Mouse (Mus musculus) spleen, adult 2 months (tissue): ENCODE results near the gene Itgal. TPM values are rescaled to one million over a fixed set of nuclear protein-coding genes. Genes with fewer than 3 reads are reported as not detected.

Experiments used
- DNase-seq, 2 experiments: peaks; one replicate each; pipeline versions ENCODE4 v3.0.0 to v3.0.0-alpha.2; 2012 to 2021; ENCODE audit warnings: low spot score in 2 of 2, low read depth in 1 of 2
- H3K27ac ChIP-seq: fragments of 200-500 bp; 2 replicates; pipeline ENCODE4 v1.5.1; 2012; ENCODE audit warnings: low read length, inconsistent platforms; ENCODE audit not compliant: insufficient read depth
- H3K27me3 ChIP-seq: fragments of 200-500 bp; 2 replicates; pipeline ENCODE4 v1.6.1; 2012; ENCODE audit warnings: mild to moderate bottlenecking, moderate library complexity, low read length, inconsistent platforms; ENCODE audit not compliant: control insufficient read depth, insufficient read depth
- H3K36me3 ChIP-seq: fragments of 200-500 bp; 2 replicates; pipeline ENCODE4 v1.6.1; 2012; ENCODE audit warnings: mild to moderate bottlenecking, low read length, inconsistent platforms; ENCODE audit not compliant: control insufficient read depth, insufficient read depth
- H3K4me1 ChIP-seq: fragments of 200-500 bp; 2 replicates; pipeline ENCODE4 v1.6.1; 2011; ENCODE audit warnings: inconsistent platforms; ENCODE audit not compliant: control insufficient read depth, insufficient read depth, insufficient read length
- H3K4me3 ChIP-seq: fragments of 200-500 bp; 2 replicates; pipeline ENCODE4 v1.5.1; 2011; ENCODE audit warnings: mild to moderate bottlenecking, inconsistent platforms; ENCODE audit not compliant: insufficient read depth, insufficient read length; ENCODE audit errors: extremely low read depth
- CTCF ChIP-seq: fragments of 200-500 bp; IDR thresholded peaks from 2 replicates; pipeline ENCODE4 v1.5.1; 2011; ENCODE audit warnings: mild to moderate bottlenecking, inconsistent platforms; ENCODE audit not compliant: insufficient read depth, insufficient read length, insufficient replicate concordance; ENCODE audit errors: extremely low read depth
- POLR2A ChIP-seq: fragments of 200-500 bp; IDR thresholded peaks from 2 replicates; pipeline ENCODE4 v1.6.1; 2011; ENCODE audit warnings: low read depth, low read length, inconsistent platforms
- WGBS: fragments of 180-500 bp; shearing (Covaris S2); methylation state at CpG from one replicate; pipeline ENCODE4 v1.1.7; 2018; 5-methylcytosine and 5-hydroxymethylcytosine counted together
- polyA plus RNA-seq: library from polyadenylated mRNA; depleted of rRNA; stranded (reverse); fragments of >200 nt; gene quantifications from 2 replicates; pipeline ENCODE4 v1.2.3, GENCODE M21; 2012

The Itgal gene
- polyA plus RNA-seq, 1 experiment, result 92.1 TPM

- DNase-seq, result no peak
- Histone ChIP-seq H3K27me3 (no peaks in the 10 kb centered on the region), H3K4me1 (peaks cover 5% of the 10 kb centered on the region), H3K27ac (no peak overlapping the region), H3K36me3 (no peaks in the 10 kb centered on the region), H3K4me3 (no peak overlapping the region)
- WGBS, result 78% methylated on average over 5 of the region's 5 CpGs
- TF ChIP-seq CTCF (no peak), POLR2A (no peak)
Observed at GRCm38 (mm10) chr7:127256518-127256917, 39.5 kb upstream of the Itgal start.

- Histone ChIP-seq H3K27me3 (no peaks in the 10 kb centered on the region), H3K27ac (no peak overlapping the region), H3K4me1 (peaks cover 2% of the 10 kb centered on the region; the same call in 1 of the 2 replicates), H3K36me3 (no peaks in the 10 kb centered on the region), H3K4me3 (no peak overlapping the region)
- WGBS, result 73% methylated on average over 8 of the region's 8 CpGs
- DNase-seq, result no peak
- no peak for TF ChIP-seq POLR2A
- TF ChIP-seq CTCF, result no peak
Observed at GRCm38 (mm10) chr7:127259186-127259905, 36.7 kb upstream of the Itgal start.

- peak within 1 kb of the TSS; percentile 90 for H3K4me3 ChIP-seq
- no peaks in the 10 kb centered on the region for H3K36me3 ChIP-seq
- H3K27ac ChIP-seq, result peak within 1 kb of the TSS; percentile 48
- H3K4me1 ChIP-seq, result no peaks in the 10 kb centered on the region; the same call in 1 of the 2 replicates
- under 1% methylated on average over 50 of the region's 50 CpGs for WGBS
- TF ChIP-seq CTCF (peak; percentile 77; the same call in 1 of the 2 replicates), POLR2A (no peak; the same call in 1 of the 2 replicates)
- DNase-seq, result peak; percentile 97 to 98
- no peaks in the 10 kb centered on the region for H3K27me3 ChIP-seq
Observed at GRCm38 (mm10) chr7:127260309-127261111, 35.5 kb upstream of the Itgal start, which contains the start of gene Dctpp1. TSS of gene Dctpp1 (minus strand) at chr7:127260709.

- Histone ChIP-seq H3K36me3 (no peaks in the 10 kb centered on the region), H3K27ac (no peak overlapping the region), H3K27me3 (no peaks in the 10 kb centered on the region), H3K4me3 (no peak overlapping the region), H3K4me1 (no peaks in the 10 kb centered on the region; the same call in 1 of the 2 replicates)
- no peak for DNase-seq
- TF ChIP-seq POLR2A (no peak), CTCF (no peak)
- 84% methylated on average over 10 of the region's 10 CpGs for WGBS
Observed at GRCm38 (mm10) chr7:127262218-127262961, 33.7 kb upstream of the Itgal start.

- Histone ChIP-seq H3K36me3 (no peaks in the 10 kb centered on the region), H3K27ac (no peak overlapping the region), H3K27me3 (no peaks in the 10 kb centered on the region), H3K4me1 (no peaks in the 10 kb centered on the region; the same call in 1 of the 2 replicates), H3K4me3 (no peak overlapping the region)
- no peak for DNase-seq
- 91% methylated on average over 3 of the region's 3 CpGs for WGBS
- TF ChIP-seq POLR2A, result no peak
- TF ChIP-seq CTCF, result no peak
Observed at GRCm38 (mm10) chr7:127263526-127263925, 32.5 kb upstream of the Itgal start.

GRCm38 (mm10) chr7:127270256-127270655, 25.8 kb upstream of the Itgal start:
- TF ChIP-seq POLR2A, result no peak
- no peak for TF ChIP-seq CTCF
- no peak for DNase-seq
- 0 out of 2 replicates have a peak, but pooled peaks cover 2% of the 10 kb centered on the region for H3K36me3 ChIP-seq
- H3K27ac ChIP-seq, result no peak overlapping the region
- 70% methylated on average over 2 of the region's 2 CpGs for WGBS
- peaks cover 13% of the 10 kb centered on the region; the same call in 1 of the 2 replicates for H3K4me1 ChIP-seq
- H3K27me3 ChIP-seq, result no peaks in the 10 kb centered on the region
- H3K4me3 ChIP-seq, result no peak overlapping the region

GRCm38 (mm10) chr7:127270666-127271065, 25.4 kb upstream of the Itgal start:
- DNase-seq, result no peak
- Histone ChIP-seq H3K27me3 (no peaks in the 10 kb centered on the region), H3K4me1 (peaks cover 13% of the 10 kb centered on the region; the same call in 1 of the 2 replicates), H3K36me3 (0 out of 2 replicates have a peak, but pooled peaks cover 2% of the 10 kb centered on the region), H3K4me3 (no peak overlapping the region), H3K27ac (no peak overlapping the region)
- 79% methylated on average over 5 of the region's 5 CpGs for WGBS
- TF ChIP-seq CTCF (no peak), POLR2A (no peak)
